Mouse (Mus musculus): Measurements from ENCODE around the gene Itih3. TPM values are rescaled to one million over a fixed set of nuclear protein-coding genes. Genes with fewer than 3 reads are reported as not detected.

Itih3 gene
- polyA plus RNA-seq (2015; fragmentation: Nextera tagmentation; extraction: Ambion mirVana), result 1.4 TPM in 2 replicates

DNA sequence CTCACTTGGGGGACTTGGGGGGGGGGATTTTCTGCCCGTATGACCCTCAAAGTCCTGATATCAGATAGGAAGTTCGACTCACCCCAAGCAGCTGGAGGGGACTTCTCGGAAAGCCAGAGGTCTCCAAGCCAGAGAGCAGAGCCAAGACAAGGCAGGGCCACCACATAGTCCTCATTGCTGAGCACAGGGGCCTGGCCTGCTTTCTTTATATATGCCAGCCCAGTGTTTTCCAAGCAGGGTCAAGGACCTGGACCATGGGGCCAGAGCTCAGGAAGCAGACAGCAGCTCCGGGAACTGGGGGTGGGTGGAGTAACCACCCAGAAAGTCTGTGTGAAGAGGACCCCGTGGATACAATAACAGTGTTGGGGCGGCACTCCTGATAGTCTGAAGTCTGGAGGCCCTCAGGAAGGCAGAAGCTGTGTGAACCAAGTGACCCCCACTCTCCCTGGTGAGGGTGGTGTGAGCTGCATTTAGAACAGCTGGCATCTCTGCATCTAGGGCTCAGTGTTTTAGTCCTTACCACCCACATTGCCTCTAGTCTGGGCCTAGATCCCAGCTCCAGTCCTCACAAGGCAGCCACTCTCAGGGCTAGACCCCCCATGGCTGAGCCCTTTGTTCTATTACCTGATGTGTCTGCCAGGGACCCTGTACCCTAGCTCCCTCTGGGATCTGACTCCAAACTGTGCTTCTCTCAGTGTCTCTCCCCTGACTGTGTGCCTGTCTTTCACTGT, at the start of gene Itih3:
Itih3 (minus strand) TSS at position 386 of the 731 bp plus-strand sequence.
- H3K27ac ChIP-seq (ENCODE audit: low read length), result no peak within 1 kb of the TSS
- WGBS, result 57% methylated on average over 6 of the region's 6 CpGs
- H3K9me3 ChIP-seq (ENCODE audit: low read length), result no peaks in the 10 kb centered on the region
- no peaks in the 10 kb centered on the region for H3K36me3 ChIP-seq (ENCODE audit: insufficient read depth, low read length)
- no peaks in the 10 kb centered on the region for H3K4me1 ChIP-seq (ENCODE audit: insufficient read depth, low read length)
- no peak within 1 kb of the TSS for H3K9ac ChIP-seq (replicated peaks; ENCODE audit: low read length)
- H3K4me3 ChIP-seq (ENCODE audit: low read length), result no peak within 1 kb of the TSS
- H3K4me2 ChIP-seq (replicated peaks; ENCODE audit: low read depth, low read length), result no peak within 1 kb of the TSS
- H3K27me3 ChIP-seq (ENCODE audit: insufficient read depth, low read length), result no peaks in the 10 kb centered on the region
- ATAC-seq (ENCODE audit: low FRiP score, low TSS enrichment), result no peak

- H3K4me3 ChIP-seq (ENCODE audit: low read length), result no peak overlapping the region
- no peak overlapping the region for H3K9ac ChIP-seq (replicated peaks; ENCODE audit: low read length)
- no peaks in the 10 kb centered on the region for H3K9me3 ChIP-seq (ENCODE audit: low read length)
- H3K27me3 ChIP-seq (ENCODE audit: insufficient read depth, low read length), result no peaks in the 10 kb centered on the region
- H3K4me2 ChIP-seq (replicated peaks; ENCODE audit: low read depth, low read length), result no peak overlapping the region
- no peaks in the 10 kb centered on the region for H3K4me1 ChIP-seq (ENCODE audit: insufficient read depth, low read length)
- no peak for ATAC-seq (ENCODE audit: low FRiP score, low TSS enrichment)
- H3K36me3 ChIP-seq (ENCODE audit: insufficient read depth, low read length), result 0 out of 2 replicates have a peak, but pooled peaks cover 13% of the 10 kb centered on the region
- H3K27ac ChIP-seq (ENCODE audit: low read length), result no peak overlapping the region
- WGBS, result 70% methylated on average over 1 of the region's 1 CpGs
These were observed 36.8 kb upstream of the Itih3 start for GRCm38 (mm10) chr14:30960366-30960765.

GRCm38 (mm10) chr14:30959031-30959430, 35.5 kb upstream of the Itih3 start:
- 89% methylated on average over 4 of the region's 4 CpGs for WGBS
- no peak overlapping the region for H3K4me3 ChIP-seq (ENCODE audit: low read length)
- H3K36me3 ChIP-seq (ENCODE audit: insufficient read depth, low read length), result 0 out of 2 replicates have a peak, but pooled peaks cover 15% of the 10 kb centered on the region
- H3K4me1 ChIP-seq (ENCODE audit: insufficient read depth, low read length), result no peaks in the 10 kb centered on the region
- no peaks in the 10 kb centered on the region for H3K9me3 ChIP-seq (ENCODE audit: low read length)
- no peaks in the 10 kb centered on the region for H3K27me3 ChIP-seq (ENCODE audit: insufficient read depth, low read length)
- H3K4me2 ChIP-seq (replicated peaks; ENCODE audit: low read depth, low read length), result no peak overlapping the region
- ATAC-seq (ENCODE audit: low FRiP score, low TSS enrichment), result no peak
- no peak overlapping the region for H3K27ac ChIP-seq (ENCODE audit: low read length)
- H3K9ac ChIP-seq (replicated peaks; ENCODE audit: low read length), result no peak overlapping the region

DNA sequence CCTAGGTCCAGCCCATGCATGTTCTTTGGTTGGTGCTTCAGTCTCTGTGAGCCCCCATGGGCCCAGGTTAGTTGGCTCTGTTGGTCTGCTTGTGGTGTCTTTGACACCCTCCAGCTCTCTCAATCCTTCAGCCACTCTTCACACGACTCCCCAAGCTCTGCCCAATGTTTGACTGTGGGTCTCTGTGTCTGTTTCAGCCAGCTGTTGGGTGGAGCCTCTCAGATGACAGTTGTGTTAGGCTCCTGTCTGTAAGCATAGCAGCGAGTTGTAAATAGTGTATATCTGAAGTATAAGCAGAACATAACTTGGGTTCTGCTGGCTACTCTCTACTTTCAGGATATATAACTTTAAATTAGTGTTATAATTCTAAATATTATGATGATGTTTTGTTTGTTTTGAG, 35.0 kb upstream of the Itih3 start:
- no peak overlapping the region for H3K4me2 ChIP-seq (replicated peaks; ENCODE audit: low read depth, low read length)
- ATAC-seq (ENCODE audit: low FRiP score, low TSS enrichment), result no peak
- no peak overlapping the region for H3K27ac ChIP-seq (ENCODE audit: low read length)

DNA sequence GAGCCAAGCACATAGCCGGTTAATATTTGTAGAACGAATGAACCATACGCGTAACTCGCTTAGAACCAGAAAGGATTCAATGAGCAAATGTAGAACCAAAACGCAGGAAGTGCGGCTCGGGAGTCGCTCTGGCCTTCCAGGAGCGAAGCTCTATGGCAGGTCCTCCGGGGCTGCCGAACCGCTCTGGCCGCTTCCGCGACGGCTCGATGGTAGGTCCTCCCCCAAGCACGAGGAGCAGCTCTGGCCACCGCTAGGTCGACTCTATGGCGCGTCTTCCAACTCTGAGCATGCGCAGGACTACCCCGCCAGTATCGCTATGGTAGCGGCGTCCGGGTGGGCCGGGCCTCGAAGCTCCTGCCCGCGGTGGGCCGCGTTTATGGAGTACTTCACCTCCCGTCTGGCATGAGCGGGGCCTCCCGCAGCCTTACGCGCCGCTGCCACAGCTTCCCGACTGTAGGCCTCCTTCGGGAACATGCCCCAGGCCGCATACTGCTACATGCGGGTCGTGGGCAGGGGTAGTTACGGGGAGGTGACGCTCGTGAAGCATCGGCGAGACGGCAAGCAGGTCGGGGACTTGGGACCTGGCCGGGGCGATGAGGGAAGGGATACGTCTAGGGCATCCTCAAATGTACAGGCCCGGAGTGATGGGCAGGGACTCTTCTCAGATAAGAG, 27.7 kb upstream of the Itih3 start, which contains the start of gene Nek4:
Nek4 (plus strand) TSS at position 224 of the 672 bp plus-strand sequence.
- peak; percentile 99 for ATAC-seq (ENCODE audit: low FRiP score, low TSS enrichment)
- Histone ChIP-seq H3K9me3 (ENCODE audit: low read length) (no peaks in the 10 kb centered on the region), H3K27ac (ENCODE audit: low read length) (peak within 1 kb of the TSS; percentile 76; the same call in 1 of the 2 replicates), H3K36me3 (ENCODE audit: insufficient read depth, low read length) (0 out of 2 replicates have a peak, but pooled peaks cover 5% of the 10 kb centered on the region), H3K4me2 (replicated peaks; ENCODE audit: low read depth, low read length) (peak within 1 kb of the TSS; percentile 85), H3K4me3 (ENCODE audit: low read length) (peak within 1 kb of the TSS; percentile 93), H3K9ac (replicated peaks; ENCODE audit: low read length) (peak within 1 kb of the TSS; percentile 92), H3K27me3 (ENCODE audit: insufficient read depth, low read length) (no peaks in the 10 kb centered on the region), H3K4me1 (ENCODE audit: insufficient read depth, low read length) (peaks cover 5% of the 10 kb centered on the region)
- WGBS, result under 1% methylated on average over 57 of the region's 57 CpGs

More for the DNA sequence above, 35.0 kb upstream of the Itih3 start:
- H3K36me3 ChIP-seq (ENCODE audit: insufficient read depth, low read length), result 0 out of 2 replicates have a peak, but pooled peaks cover 15% of the 10 kb centered on the region
- no peaks in the 10 kb centered on the region for H3K4me1 ChIP-seq (ENCODE audit: insufficient read depth, low read length)
- H3K4me3 ChIP-seq (ENCODE audit: low read length), result no peak overlapping the region
- no peak overlapping the region for H3K9ac ChIP-seq (replicated peaks; ENCODE audit: low read length)
- H3K9me3 ChIP-seq (ENCODE audit: low read length), result no peaks in the 10 kb centered on the region
- H3K27me3 ChIP-seq (ENCODE audit: insufficient read depth, low read length), result no peaks in the 10 kb centered on the region
- 74% methylated on average over 2 of the region's 2 CpGs for WGBS

DNA sequence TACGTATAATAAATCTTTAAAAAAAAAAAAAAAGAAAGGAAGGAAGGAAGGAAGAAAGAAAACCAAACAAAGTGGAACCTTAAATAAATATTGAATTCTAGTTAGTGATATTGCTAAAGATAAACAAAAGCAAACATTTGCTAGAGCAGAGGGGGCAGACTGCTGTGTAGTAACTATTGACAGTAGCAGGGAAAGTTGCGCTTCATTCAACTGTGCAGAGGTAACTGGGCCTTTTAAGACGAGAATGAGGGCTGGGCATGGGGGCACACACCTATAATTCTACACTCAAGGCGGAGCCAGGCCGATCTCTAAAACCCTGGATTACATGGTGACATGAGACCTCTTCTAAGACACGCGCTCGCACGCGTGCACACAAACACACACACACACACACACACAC, 26.4 kb upstream of the Itih3 start:
- H3K9ac ChIP-seq (replicated peaks; ENCODE audit: low read length), result no peak overlapping the region
- no peaks in the 10 kb centered on the region for H3K27me3 ChIP-seq (ENCODE audit: insufficient read depth, low read length)
- no peaks in the 10 kb centered on the region for H3K9me3 ChIP-seq (ENCODE audit: low read length)
- H3K4me1 ChIP-seq (ENCODE audit: insufficient read depth, low read length), result peaks cover 5% of the 10 kb centered on the region
- H3K27ac ChIP-seq (ENCODE audit: low read length), result no peak overlapping the region
- H3K4me2 ChIP-seq (replicated peaks; ENCODE audit: low read depth, low read length), result no peak overlapping the region
- ATAC-seq (ENCODE audit: low FRiP score, low TSS enrichment), result no peak
- no peak overlapping the region for H3K4me3 ChIP-seq (ENCODE audit: low read length)
- no peaks in the 10 kb centered on the region for H3K36me3 ChIP-seq (ENCODE audit: insufficient read depth, low read length)
- 95% methylated on average over 10 of the region's 10 CpGs for WGBS

DNA sequence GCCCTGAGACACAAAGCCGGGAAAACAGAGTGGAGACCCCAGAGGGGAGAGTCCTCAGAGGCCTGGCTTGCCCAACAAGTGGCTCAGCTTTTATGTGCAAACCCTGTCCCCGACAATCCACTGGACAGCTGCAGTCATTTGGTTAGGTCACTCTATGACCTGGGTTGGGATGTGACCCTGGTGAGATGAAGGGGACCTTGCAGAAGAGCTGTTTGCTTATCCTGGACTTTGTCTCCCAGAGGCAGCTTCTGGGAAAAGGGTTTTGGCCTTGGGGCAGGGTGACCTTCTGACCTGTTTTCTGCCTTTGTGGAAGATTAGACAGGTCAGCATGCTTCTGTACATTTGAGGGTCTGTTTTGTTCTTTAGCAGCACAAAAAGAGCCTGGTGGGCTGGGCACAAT, 21.2 kb upstream of the Itih3 start:
- Histone ChIP-seq H3K27ac (ENCODE audit: low read length) (no peak overlapping the region), H3K4me3 (ENCODE audit: low read length) (no peak overlapping the region), H3K4me2 (replicated peaks; ENCODE audit: low read depth, low read length) (no peak overlapping the region), H3K4me1 (ENCODE audit: insufficient read depth, low read length) (no peaks in the 10 kb centered on the region), H3K27me3 (ENCODE audit: insufficient read depth, low read length) (no peaks in the 10 kb centered on the region), H3K9ac (replicated peaks; ENCODE audit: low read length) (no peak overlapping the region), H3K36me3 (ENCODE audit: insufficient read depth, low read length) (no peaks in the 10 kb centered on the region), H3K9me3 (ENCODE audit: low read length) (no peaks in the 10 kb centered on the region)
- 82% methylated on average over 2 of the region's 2 CpGs for WGBS
- no peak for ATAC-seq (ENCODE audit: low FRiP score, low TSS enrichment)

GRCm38 (mm10) chr14:30943860-30944674, 20.5 kb upstream of the Itih3 start:
- Histone ChIP-seq H3K4me1 (ENCODE audit: insufficient read depth, low read length) (no peaks in the 10 kb centered on the region), H3K27me3 (ENCODE audit: insufficient read depth, low read length) (no peaks in the 10 kb centered on the region), H3K36me3 (ENCODE audit: insufficient read depth, low read length) (no peaks in the 10 kb centered on the region), H3K4me2 (replicated peaks; ENCODE audit: low read depth, low read length) (no peak overlapping the region), H3K9ac (replicated peaks; ENCODE audit: low read length) (0 out of 2 replicates have a peak overlapping the region, but pooled peaks have one; percentile 24), H3K4me3 (ENCODE audit: low read length) (no peak overlapping the region), H3K27ac (ENCODE audit: low read length) (no peak overlapping the region), H3K9me3 (ENCODE audit: low read length) (no peaks in the 10 kb centered on the region)
- no peak for ATAC-seq (ENCODE audit: low FRiP score, low TSS enrichment)
- WGBS, result 68% methylated on average over 11 of the region's 11 CpGs

DNA sequence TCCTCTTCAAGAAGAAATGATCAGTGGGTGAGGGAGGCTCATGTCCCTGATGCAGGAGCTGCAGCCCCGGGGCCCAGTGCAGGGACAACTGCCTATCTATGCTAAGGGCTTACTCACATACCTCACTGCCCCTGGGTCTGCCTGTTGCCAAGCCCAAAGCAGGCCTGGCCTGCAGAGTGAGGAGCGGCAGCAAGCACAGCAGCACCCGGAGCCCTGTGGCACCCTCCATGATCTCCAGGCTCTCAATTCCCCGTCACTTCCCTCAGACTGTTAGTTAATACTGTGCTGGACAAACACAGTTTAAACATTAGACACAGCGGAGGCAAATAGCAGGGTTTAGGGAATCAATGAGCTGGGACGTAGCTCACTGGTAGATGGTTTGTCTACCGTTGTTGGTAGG, 19.5 kb upstream of the Itih3 start, which contains the start of gene Itih1:
Itih1 (minus strand) TSS at position 252 of the 400 bp plus-strand sequence.
- H3K4me3 ChIP-seq (ENCODE audit: low read length), result no peak within 1 kb of the TSS
- no peaks in the 10 kb centered on the region for H3K4me1 ChIP-seq (ENCODE audit: insufficient read depth, low read length)
- peak; percentile 27; the same call in 1 of the 2 replicates for ATAC-seq (ENCODE audit: low FRiP score, low TSS enrichment)
- no peaks in the 10 kb centered on the region for H3K9me3 ChIP-seq (ENCODE audit: low read length)
- no peaks in the 10 kb centered on the region for H3K36me3 ChIP-seq (ENCODE audit: insufficient read depth, low read length)
- H3K4me2 ChIP-seq (replicated peaks; ENCODE audit: low read depth, low read length), result no peak within 1 kb of the TSS
- H3K9ac ChIP-seq (replicated peaks; ENCODE audit: low read length), result 0 out of 2 replicates have a peak within 1 kb of the TSS, but pooled peaks have one; percentile 27
- H3K27ac ChIP-seq (ENCODE audit: low read length), result no peak within 1 kb of the TSS
- H3K27me3 ChIP-seq (ENCODE audit: insufficient read depth, low read length), result no peaks in the 10 kb centered on the region
- 73% methylated on average over 7 of the region's 7 CpGs for WGBS
